Mouse (Mus musculus) testis, postnatal 14 days (tissue): ENCODE data around the gene Tmem115.

Source experiments
- DNase-seq: peaks from one replicate; pipeline ENCODE4 v3.0.0; 2021; ENCODE audit warnings: low spot score

The Tmem115 gene

DNA sequence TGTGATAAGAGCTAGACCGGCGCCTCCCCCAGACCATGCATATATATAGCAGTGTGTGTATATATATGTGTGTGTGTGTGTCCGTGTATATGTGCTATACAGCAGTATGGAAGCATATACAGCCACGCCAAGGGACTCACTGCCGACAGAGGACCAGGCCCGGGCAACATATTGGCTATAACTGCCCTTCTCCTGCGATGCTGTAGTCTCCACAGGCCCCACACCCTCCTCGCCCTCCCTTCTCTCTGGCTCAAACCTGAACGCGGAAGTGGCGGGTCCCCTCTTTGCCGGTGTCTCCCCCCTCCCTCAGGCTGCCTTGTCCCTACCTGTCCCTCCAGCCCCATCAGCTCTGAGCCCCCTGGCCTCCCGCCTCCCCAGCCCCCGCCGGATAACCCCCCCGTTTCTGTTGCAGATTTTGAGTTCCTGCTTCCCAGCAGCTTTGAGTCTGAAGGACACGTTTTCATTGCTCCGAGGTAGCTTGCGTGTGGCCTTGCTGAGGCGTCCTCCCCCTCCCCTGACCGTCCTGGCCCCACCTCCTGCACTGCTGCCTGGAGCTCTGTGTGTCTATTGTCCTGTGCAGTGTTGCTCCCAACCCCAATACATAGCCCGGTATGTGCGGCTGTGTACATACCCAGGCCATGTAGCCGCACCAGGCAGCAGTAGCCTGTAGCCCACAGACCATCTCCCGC is 11.9 kb upstream of the Tmem115 start:
- DNase-seq, result no peak

DNA sequence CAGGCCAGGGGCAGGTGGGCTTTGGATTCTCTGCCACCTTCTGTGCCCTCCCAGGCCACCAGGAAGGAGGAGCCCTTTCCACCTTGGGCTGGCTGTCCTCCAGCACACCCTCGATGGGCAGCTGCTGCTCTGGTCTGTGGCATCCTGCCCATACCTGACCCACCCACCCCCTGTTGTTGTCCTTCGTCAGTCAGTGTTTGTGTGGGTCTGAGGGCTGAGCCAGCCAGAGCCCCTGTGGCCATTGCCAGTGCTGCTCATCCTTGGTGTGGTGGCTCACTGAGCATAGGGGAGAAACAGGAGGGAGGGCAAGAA is 11.4 kb upstream of the Tmem115 start:
- no peak for DNase-seq

DNA sequence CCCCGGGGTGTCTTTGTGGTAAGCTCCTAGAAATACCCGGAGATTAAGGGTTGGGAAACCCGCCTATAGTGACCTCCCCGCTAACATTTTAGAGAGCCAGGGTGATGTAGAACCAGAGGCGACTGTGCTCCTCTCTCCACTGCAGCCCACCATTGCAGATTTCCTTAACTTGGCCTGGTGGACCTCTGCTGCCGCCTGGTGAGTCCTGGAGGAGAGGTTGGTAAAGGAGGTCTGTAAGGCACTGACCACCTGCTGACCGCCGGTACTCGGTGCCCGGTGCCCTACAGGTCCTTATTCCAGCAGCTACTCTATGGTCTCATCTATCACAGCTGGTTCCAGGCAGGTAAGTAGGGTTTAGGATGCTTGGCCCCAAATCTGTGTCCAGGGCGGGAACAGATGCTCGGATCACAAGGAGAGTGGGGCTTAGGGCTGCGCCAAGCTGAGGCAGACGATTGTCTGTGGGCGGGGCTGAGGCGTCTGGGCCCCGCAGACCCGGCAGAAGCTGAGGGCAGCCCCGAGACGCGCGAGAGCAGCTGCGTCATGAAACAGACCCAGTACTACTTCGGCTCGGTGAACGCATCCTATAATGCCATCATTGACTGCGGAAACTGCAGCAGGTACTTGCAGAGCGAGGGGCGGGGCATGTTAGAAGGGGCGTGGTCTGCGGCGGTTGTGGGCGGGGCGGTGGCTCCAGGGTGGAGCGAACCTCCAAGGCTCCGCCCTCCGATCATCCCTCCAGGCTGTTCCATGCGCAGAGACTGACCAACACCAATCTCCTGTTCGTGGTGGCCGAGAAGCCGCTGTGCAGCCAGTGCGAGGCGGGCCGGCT is 7.3 kb upstream of the Tmem115 start:
- DNase-seq, result peak; percentile 88

DNA sequence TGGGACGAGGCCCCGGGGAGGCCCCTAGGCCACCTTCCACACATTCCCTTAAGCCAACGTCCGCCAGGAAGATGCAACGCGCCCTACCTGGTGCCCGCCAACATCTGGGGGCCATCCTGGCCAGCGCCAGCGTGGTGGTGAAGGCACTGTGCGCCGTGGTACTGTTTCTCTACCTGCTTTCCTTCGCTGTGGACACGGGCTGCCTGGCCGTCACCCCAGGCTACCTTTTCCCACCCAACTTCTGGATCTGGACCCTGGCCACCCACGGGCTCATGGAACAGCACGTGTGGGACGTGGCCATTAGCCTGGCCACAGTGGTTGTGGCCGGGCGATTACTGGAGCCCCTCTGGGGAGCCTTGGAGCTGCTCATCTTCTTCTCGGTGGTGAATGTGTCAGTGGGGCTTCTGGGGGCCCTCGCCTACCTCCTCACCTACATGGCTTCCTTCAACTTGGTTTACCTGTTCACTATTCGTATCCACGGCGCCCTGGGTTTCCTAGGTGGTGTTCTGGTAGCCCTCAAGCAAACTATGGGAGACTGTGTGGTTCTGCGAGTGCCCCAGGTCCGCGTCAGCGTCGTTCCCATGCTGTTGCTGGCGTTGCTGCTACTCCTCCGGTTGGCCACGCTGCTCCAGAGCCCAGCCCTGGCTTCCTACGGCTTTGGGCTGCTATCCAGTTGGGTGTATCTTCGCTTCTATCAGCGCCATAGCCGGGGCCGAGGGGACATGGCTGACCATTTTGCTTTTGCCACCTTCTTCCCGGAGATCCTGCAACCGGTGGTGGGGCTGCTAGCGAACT is 860 bp downstream of the Tmem115 start:
- DNase-seq, result no peak

DNA sequence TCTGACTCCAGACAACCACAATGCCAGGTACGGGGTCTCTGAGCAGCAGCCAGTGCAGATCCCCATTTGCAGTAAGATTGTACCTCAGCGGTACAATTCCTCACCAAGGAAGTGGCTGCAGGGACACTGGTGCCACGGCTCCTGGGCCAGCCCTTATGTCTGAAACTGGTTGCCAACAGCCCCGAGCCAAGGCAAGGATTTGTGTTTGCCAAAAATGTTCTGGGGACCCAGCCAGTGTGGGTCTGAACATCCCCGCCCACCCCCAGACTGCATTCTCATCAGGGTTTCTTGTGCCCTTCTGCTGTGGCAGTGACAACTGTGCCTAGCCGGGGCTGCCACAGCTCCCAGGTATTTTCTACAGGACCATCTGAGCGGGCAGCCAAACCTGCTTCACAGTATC is 4.5 kb downstream of the Tmem115 start:
- no peak for DNase-seq

DNA sequence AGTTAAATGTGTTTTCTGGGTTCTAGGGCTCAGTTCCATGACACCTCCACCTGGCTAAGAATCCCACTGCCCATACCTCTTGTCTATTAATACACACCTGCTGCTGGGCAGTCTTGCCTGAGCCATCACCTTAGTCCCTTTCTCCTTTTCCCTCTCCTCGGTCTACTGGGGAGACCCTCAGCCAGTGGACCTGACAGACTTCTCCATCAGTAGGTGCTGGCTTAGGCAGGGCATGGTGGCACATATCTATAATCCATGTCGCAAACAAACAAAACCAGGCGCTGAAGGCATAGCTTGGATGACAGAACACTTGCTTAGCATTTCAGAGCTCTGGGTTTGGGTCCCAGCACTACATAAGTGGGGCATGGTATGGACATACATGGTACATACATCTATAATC is 5.0 kb downstream of the Tmem115 start:
- no peak for DNase-seq

DNA sequence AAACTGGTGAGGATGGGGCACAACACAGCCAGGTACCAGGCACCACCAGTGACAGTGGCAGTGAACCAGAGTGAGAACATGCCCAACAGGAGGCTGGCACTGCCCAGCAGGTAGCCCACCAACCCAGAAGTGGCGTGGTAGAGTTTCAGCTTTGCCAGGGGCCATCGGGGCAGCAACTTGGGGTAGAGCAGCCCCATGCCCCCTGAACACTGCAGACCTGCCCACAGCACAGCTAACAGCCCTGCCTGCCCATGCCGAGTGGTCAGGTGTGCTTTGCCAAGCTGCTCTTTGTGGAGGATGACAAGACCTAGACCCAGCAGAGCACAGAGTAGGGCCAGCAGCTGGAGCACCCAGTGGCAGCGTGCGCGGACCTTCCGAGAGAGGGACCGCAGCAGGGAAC is 6.2 kb downstream of the Tmem115 start:
- DNase-seq, result no peak

DNA sequence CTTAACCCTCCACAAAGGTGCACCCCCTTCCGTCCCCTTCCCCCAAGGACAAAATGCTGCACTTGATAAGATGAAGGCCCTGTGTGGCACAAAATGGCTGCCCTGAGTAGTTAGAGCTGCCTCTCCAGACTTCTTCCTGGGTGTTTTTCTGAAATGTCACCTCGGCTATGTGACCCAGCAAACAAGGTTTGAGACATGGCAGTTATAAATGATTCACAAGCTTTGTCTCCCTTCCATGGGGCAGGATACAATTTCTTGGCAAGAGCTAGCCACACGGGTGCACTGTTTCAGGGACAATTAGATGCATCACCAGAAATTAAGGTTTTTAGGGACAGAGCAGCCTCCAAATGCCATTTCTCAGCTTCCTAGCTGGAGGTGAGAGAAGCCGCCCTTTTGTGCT is 6.7 kb downstream of the Tmem115 start:
- DNase-seq, result no peak

DNA sequence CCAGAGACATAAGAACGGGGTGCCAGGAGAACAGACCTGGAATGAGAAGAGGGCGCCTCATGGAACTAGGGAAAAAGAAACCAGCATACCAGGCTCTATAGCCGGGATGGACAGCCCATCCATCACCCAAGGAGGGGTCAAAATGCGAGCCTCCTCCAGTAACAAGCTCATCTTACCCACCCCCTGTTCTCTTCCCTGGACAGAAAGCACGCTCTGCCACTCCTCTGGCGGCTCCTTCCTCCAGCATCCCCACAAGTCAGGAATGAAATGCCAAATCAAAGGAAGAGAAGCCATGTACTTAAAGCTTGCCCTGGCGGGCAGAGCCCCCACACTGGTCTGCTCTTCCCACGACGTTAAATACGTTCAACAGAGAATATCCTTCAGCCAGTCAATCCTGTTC is 7.3 kb downstream of the Tmem115 start:
- no peak for DNase-seq

DNA sequence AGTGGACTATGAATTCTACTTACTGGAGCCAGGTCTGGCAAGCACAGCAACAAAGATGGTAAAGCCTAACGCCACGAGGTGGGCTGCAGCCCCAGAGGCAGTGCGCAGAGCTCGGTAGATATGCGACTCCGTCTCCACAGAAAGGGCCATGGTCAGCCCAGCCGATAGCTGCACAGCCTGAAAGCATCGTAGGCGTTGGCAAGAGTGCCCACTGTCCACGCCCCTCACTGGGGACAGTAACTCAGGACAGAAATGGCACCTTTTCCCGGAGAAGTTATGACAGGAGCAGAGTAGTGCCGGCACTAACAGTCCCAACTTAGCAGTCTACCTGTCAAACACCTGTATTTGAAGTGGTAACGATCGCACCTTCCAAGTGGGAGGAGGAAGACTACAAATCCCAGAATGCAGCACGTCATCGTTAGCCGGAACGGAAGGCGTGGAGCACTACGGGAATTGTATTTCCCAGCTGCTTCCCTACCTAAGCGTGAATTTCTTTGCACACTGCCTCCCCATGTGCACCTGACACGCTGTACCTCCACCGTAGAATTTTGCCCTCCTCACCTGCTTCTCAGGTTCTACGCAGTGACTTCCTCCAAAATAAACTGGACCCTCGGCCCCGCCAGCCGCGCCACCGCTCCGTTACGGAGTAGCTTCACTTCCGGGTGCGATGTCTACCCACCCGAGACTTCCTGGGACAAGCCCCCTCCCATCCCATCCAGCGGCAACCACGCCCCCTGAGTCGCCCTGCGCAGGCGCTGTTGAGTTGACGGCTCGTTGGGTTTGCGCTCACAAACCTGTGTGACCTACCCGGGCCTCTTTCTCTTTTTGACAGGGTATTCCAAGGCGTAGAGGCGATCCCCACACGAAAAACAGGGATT is 8.0 kb downstream of the Tmem115 start, which contains the start of the genes Cyb561d2 and Nprl2:
TSS of gene Cyb561d2 (minus strand) at position 720 of the 878 bp plus-strand sequence.
TSS of gene Nprl2 (plus strand) at position 753 of the 878 bp plus-strand sequence.
- DNase-seq, result peak; percentile 94

DNA sequence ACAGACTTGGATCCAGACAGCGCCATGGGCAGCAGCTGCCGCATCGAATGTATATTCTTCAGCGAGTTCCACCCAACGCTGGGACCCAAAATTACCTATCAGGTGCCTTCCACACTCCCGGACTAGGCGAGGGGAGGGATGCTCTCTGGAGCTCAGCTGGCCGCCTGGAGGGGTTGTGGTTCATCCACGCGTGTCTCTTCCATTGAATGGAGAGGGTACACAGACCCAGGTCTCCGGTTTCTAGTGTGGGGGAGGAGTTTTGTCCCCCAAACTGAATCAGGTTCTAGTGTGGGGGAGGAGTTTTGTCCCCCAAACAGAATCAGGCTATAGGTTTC is 8.6 kb downstream of the Tmem115 start:
- DNase-seq, result no peak

DNA sequence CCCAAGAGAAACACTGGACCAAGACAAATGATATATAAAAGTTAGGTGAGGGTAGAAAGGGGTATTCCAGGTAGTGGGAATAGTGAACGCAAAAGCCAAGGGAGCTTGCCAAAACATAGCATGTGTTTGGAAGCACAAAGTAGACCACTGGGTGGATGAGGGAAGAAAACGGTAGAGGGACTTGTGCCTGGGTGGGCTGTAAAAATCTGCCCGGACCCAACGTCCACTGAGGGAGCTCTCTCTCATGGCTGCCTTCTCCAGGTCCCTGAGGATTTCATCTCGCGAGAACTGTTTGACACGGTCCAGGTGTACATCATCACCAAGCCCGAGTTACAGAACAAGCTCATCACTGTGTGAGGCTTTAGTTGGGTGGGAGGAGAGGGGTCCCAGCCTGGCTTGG is 9.0 kb downstream of the Tmem115 start:
- DNase-seq, result no peak

DNA sequence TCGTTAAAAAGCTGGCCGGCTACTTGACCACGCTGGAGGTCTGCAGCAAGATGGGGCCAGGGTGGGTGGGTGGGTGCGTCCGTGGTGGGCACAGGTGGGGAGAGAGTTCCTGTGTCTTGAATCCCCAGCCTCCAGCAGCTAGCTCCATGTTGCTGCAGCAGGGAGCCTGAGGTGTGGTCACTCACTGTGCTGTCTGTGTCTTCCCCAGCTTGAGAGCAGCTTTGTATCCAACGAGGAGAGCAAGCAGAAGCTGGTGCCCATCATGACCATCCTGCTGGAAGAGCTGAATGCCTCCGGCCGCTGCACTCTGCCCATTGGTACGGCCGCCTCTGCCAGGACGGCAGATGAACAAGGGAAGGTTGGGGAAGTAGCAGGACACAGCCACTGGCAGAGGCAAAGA is 9.6 kb downstream of the Tmem115 start:
- no peak for DNase-seq

DNA sequence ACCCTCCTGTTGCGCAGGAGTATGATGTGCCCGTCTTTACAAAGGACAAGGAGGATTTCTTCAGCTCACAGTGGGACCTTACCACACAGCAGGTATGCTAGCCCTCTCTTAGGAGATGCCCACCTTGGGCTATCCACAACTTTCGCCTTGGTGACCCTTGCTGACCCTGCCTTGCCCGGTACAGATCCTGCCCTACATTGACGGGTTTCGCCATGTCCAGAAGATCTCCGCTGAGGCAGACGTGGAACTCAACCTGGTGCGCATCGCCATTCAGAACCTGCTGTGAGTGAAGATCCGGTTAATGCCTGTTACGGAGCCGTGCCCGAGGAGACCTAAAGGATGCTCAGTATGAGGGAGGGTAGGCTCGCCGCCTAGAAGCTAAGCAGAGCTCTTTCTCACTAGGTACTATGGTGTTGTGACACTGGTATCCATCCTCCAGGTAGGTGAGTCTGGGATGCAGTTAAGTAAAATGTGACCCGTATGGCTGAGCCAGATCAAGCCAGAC is 10.5 kb downstream of the Tmem115 start:
- DNase-seq, result no peak

DNA sequence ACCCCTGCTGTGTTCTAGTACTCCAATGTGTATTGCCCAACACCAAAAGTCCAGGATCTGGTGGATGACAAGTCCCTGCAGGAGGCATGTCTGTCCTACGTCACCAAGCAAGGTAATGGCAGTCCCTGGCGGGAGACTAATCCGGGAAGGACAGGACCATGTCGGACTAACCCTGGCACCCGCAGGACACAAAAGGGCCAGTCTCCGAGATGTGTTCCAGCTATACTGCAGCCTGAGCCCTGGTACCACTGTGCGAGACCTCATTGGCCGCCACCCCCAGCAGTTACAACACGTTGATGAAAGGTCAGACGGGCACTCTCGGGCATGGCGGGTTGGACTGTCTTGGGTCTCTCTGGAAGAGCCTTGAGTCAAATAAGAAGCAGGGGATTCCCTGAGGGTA is 11.0 kb downstream of the Tmem115 start:
- no peak for DNase-seq

DNA sequence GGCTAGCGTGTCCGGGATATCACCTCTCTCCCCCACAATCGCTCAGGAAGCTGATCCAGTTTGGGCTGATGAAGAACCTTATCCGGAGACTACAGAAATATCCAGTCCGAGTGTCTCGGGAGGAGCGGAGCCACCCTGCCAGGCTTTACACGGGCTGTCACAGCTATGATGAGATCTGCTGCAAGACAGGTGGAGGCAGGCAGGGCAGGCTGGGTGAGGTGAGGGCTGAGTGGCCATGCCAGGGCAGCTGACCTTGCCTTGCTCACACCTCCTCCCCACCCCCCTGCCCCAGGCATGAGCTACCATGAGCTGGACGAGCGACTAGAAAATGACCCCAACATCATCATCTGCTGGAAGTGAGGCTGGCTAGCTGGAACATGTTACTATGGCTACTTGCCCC is 11.5 kb downstream of the Tmem115 start:
- DNase-seq, result no peak

DNA sequence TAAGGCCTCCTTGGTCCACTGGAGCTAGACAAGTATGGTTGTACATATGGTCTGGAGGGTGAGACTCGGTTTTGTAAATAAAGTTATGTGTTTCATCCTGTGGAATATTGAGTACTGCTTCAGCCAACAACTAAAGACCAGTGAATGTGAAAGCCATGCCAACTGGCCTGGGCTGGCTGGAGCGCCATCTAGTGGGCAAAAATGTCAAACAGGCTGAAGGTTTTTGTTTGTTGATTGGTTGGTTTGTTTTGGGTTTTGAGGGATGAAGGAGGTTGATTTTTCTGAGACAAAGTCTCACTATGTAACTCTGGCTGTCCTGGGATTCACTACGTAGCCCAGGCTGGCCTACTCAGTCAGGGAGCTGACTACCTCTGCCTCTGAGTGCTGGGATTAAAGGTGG is 11.9 kb downstream of the Tmem115 start:
- no peak for DNase-seq

DNA sequence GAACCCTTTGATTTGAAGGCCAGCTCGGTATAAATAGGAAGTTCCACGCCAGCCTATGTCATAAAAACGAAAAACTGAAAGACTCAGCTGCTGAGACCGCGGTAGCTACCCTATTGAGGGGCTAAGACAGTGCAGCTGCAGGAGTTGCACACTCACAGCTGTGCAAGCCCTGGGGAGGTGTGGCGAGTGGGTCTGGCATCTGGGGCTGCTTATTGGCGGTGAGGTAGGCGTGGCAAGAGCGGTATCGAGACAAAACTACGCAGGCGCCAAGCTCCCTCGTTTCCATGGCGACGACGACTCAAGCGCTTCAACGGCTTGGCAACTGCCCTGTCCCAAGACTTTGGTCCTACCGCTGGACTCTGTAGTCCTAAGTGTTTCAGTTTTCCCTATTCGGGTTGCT is 13.3 kb downstream of the Tmem115 start, which contains the start of gene Zmynd10:
TSS of gene Zmynd10 (plus strand) at position 273 of the 400 bp plus-strand sequence.
- DNase-seq, result peak; percentile 85

DNA sequence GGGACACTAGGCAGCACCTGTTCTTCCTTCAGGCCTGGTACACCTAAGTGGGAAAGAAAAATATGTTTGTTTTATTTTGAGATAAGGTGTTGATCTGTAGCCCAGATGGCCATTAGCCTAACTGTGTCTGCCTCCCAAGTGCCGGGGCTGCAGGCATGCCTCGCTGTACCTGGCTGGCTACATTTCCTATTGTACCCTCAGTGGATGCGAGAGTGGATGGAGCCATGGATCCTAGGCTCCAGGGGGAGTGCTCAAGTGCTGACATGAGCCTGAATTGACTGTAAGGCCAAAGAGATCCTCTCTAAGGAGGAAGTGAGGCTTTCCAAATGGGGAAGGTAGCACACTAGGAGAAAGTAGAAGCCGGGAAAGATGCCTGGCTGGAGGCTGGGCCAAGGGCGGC is 14.2 kb downstream of the Tmem115 start:
- DNase-seq, result no peak

DNA sequence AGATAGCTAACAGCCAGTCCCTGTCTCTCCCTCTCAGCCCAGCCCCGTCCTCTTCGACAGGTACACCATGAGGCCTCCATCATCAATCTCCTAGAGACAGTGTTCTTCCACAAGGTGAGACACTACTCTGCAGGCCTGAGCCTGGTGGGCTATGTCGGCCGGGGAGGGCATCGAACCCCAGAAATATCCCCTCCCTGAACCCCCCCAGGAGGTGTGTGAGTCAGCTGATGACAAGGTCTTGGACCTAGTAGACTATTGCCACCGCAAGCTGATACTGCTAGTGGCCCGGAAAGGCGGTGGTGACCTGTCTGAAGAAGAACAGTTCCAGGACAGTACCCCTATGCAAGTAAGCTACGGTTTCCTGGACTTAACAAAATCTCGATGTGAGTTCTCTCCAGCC is 15.1 kb downstream of the Tmem115 start:
- DNase-seq, result no peak

DNA sequence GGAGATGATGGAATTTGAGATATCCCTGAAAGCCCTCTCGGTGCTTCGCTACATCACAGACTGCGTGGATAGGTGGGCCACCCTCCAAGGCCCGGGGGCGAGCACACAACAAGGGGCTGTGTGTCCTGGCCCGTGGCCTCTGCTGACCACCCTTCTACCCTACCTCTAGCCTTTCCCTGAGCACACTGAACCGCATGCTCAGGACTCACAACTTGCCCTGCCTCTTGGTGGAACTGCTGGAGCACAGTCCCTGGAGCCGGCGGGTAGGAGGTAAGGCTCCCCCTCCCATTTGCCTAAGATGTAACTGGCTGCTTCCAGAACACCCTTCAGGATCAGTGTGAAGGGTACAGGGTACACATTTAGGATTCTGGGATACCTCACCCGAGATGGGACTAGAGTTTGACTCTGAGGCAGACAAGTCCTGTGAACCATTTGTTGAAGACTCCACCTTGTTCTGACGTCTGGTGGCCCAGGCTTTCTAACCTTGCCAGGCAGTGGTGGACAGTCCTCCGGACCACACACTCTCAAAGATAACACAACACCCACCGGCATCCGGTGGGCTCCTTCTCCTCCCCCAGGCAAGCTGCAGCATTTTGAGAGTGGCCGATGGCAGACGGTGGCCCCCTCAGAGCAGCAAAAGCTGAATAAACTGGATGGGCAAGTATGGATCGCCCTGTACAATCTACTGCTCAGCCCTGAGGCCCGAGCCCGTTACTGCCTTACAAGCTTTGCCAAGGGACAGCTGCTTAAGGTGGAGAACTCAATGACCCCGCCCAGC is 15.7 kb downstream of the Tmem115 start:
- DNase-seq, result no peak
